Mouse (Mus musculus): ENCODE measurements around the gene Nxph1. TPM values are rescaled to one million over a fixed set of nuclear protein-coding genes. Genes with fewer than 3 reads are reported as not detected.

Gene Nxph1
- polyA plus RNA-seq, 1 experiment from 2014 or later: 0.09 TPM

DNA sequence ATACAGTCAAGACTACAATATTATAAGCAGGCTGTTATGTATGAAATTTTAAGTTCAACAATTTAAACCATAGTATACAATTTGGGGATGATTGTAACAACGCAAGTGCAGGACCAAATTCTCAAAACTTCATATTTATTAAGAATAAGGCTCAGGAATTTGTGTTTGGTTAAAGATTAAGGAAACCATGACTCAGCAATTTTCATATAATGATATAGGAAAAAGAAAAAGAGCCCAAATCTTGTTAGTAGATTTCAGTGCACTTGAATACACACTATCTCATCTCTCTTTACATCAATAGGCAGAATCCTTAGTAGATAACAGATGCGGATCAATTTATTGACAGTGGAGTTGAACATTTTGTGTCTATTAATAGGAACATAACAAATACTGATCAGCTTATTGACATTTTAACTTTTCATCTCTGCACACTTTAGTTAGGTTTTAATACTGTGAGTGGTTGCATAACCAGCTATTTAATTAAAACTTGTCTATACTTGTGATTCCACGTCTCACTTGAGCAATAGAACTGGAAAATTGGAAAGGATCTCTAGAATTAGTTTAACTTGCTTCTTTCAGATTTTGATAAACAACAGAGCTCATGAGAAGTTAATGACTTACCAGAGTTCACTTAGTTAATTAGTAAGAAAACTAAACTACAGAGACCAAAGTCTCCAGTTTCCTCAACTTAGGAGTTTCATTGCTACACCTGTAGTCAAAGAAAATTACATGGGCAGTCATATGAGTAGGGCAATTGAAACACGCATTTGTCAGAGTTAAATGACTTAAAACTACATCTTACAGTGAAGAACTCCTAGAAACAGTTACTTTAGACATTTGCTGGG lies 113.3 kb downstream of the Nxph1 start:
- no peaks in the 10 kb centered on the region for H3K9me3 ChIP-seq (replicated peaks)
- H3K4me1 ChIP-seq (replicated peaks): no peaks in the 10 kb centered on the region
- 77% methylated on average over 4 of the region's 4 CpGs for WGBS
- ATAC-seq (ENCODE audit: insufficient number of reproducible peaks, low FRiP score): no peak
- H3K27me3 ChIP-seq (replicated peaks): no peaks in the 10 kb centered on the region
- no peaks in the 10 kb centered on the region for H3K36me3 ChIP-seq
- no peak overlapping the region for H3K27ac ChIP-seq (ENCODE audit: poor library complexity, severe bottlenecking)
- no peak overlapping the region for H3K4me2 ChIP-seq
- H3K9ac ChIP-seq: no peak overlapping the region
- H3K4me3 ChIP-seq: no peak overlapping the region

DNA sequence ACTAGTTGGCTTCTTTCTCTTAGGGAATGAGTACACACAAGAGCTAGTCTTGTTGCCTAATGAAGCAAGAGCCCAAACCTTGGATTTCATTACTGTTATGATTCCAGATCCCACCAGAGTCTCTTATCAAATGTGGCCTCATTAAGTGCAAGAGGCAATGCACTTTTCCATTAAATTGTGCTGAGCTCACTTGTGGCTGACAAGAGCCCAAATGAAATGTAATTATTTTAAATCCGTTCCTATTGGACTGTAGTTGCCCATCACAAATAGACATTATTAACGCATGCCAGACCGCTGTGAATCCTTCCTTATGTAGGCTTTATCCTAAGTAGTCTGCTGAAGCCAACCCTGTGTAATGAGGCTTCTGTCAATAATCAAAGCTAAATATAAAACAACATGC lies 118.2 kb downstream of the Nxph1 start:
- Histone ChIP-seq H3K9me3 (replicated peaks) (no peaks in the 10 kb centered on the region), H3K4me2 (no peak overlapping the region), H3K4me1 (replicated peaks) (no peaks in the 10 kb centered on the region), H3K36me3 (no peaks in the 10 kb centered on the region), H3K27me3 (replicated peaks) (no peaks in the 10 kb centered on the region), H3K4me3 (no peak overlapping the region), H3K9ac (no peak overlapping the region), H3K27ac (ENCODE audit: poor library complexity, severe bottlenecking) (no peak overlapping the region)
- WGBS: 84% methylated on average over 3 of the region's 3 CpGs
- no peak for ATAC-seq (ENCODE audit: insufficient number of reproducible peaks, low FRiP score)

DNA sequence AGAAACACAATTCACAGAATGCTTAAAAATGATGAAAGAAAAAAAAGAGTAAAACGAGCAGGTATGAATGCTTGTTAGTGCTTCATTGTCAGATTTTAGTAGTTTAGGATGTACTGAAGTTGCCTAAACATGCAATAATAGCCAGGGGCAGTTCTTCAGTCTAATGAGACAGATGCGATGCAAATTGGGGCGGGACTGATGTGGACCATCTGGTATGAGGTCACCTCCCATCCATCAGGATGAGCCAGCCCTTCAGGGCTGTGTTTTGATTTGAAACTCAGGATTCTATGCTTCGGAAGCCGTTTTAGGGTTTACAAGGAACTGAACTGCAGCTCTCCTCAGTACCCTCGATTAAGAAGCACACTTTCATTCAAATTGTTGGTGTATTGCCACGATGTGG lies 121.7 kb downstream of the Nxph1 start:
- ATAC-seq (ENCODE audit: insufficient number of reproducible peaks, low FRiP score): no peak
- no peaks in the 10 kb centered on the region for H3K4me1 ChIP-seq (replicated peaks)
- 63% methylated on average over 7 of the region's 7 CpGs for WGBS
- no peak overlapping the region for H3K9ac ChIP-seq
- H3K4me2 ChIP-seq: no peak overlapping the region
- H3K27ac ChIP-seq (ENCODE audit: poor library complexity, severe bottlenecking): no peak overlapping the region
- H3K36me3 ChIP-seq: no peaks in the 10 kb centered on the region
- H3K27me3 ChIP-seq (replicated peaks): no peaks in the 10 kb centered on the region
- no peak overlapping the region for H3K4me3 ChIP-seq
- no peaks in the 10 kb centered on the region for H3K9me3 ChIP-seq (replicated peaks)

DNA sequence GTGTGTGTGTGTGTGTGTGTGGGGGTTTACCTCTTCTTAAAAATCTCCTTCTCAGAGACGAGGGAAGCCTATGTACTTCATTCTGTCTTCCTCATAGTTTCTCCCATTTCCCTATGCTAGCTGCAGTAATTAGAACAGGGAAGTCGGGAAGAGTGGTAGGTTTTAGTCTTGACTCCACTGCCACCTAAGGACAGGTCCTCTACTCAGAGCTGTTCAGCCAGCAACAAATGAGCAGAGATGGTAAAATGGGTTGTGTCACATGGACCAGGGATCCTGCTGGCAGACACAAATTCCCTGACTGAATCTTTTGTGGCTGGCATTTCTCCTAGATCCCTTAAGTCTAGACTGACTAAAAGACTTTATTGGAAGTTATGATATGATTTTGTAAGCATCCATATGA lies 128.2 kb downstream of the Nxph1 start:
- H3K36me3 ChIP-seq: no peaks in the 10 kb centered on the region
- ATAC-seq (ENCODE audit: insufficient number of reproducible peaks, low FRiP score): no peak
- 59% methylated on average over 2 of the region's 2 CpGs for WGBS

DNA sequence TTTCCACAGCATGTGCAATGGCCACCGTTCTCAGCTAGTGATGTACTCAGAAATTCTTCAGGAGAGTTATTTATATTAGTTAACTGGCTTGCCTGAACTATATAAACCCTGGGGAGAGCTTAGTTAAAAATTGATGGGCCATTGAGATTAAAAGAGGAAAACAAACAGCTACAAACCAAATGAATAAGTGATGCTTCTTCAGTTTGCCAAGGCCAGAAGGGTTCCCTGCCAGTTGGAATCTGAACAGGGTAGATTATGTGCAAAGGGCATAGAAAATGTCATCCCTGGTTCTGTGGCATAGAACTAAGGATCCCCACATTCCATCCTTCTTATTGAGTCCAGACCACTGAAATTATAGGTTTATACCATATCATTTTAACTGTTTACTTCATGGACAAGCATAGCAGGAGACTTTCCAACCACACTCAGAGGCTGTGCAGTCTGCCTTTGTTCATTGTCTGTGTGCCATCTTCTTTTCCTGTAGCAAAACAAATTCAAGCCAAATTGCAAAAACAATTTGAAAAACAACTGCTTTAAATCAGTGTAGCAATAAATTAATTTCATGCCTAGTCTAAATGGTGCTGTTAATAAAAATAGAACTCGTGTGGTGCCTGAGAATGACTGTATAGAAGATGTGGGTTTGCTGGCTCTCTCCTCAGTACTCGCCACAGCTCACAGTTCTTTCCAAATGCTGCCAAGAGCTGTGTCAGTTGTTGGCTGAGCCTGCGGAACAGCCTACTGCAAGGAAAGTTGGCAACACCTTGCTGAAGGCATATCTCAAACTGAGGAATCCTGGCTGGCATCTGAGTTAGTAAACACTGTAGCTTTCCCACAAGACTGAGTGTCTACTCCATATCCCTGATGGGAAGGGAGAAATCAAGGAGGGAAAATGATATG lies 129.8 kb downstream of the Nxph1 start:
- Histone ChIP-seq H3K4me2 (no peak overlapping the region), H3K9ac (no peak overlapping the region), H3K27me3 (replicated peaks) (no peaks in the 10 kb centered on the region), H3K9me3 (replicated peaks) (no peaks in the 10 kb centered on the region), H3K36me3 (no peaks in the 10 kb centered on the region), H3K4me1 (replicated peaks) (no peaks in the 10 kb centered on the region), H3K27ac (ENCODE audit: poor library complexity, severe bottlenecking) (no peak overlapping the region), H3K4me3 (no peak overlapping the region)
- 59% methylated on average over 4 of the region's 4 CpGs for WGBS
- no peak for ATAC-seq (ENCODE audit: insufficient number of reproducible peaks, low FRiP score)

More for the DNA sequence above, 128.2 kb downstream of the Nxph1 start:
- H3K27ac ChIP-seq (ENCODE audit: poor library complexity, severe bottlenecking): no peak overlapping the region
- H3K9ac ChIP-seq: no peak overlapping the region
- H3K4me1 ChIP-seq (replicated peaks): no peaks in the 10 kb centered on the region
- H3K4me3 ChIP-seq: no peak overlapping the region
- H3K27me3 ChIP-seq (replicated peaks): no peaks in the 10 kb centered on the region
- H3K9me3 ChIP-seq (replicated peaks): no peaks in the 10 kb centered on the region
- H3K4me2 ChIP-seq: no peak overlapping the region

DNA sequence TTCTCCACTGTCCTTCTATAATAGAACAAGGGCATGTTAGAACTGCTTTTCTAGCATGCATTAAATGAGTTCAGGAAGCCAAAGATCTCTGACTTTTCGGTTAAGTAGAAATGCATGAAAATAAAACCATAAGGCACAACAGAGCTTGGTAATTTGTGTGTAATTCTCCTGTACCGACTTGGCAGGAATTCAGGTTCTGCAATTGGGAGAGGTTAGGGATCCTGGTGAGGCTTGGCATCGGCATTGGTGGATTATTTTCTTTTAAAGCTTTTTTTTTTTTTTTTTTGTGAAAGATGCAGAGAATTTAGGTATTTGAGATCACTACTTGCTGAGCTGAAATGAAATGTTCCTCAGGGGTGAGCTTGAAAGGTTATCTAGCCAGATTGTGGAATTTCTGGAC lies 135.6 kb downstream of the Nxph1 start:
- Histone ChIP-seq H3K9ac (no peak overlapping the region), H3K4me1 (replicated peaks) (no peaks in the 10 kb centered on the region), H3K9me3 (replicated peaks) (no peaks in the 10 kb centered on the region), H3K4me2 (no peak overlapping the region), H3K36me3 (no peaks in the 10 kb centered on the region), H3K27ac (ENCODE audit: poor library complexity, severe bottlenecking) (no peak overlapping the region), H3K4me3 (no peak overlapping the region), H3K27me3 (replicated peaks) (no peaks in the 10 kb centered on the region)
- no peak for ATAC-seq (ENCODE audit: insufficient number of reproducible peaks, low FRiP score)
- 72% methylated on average over 3 of the region's 3 CpGs for WGBS

DNA sequence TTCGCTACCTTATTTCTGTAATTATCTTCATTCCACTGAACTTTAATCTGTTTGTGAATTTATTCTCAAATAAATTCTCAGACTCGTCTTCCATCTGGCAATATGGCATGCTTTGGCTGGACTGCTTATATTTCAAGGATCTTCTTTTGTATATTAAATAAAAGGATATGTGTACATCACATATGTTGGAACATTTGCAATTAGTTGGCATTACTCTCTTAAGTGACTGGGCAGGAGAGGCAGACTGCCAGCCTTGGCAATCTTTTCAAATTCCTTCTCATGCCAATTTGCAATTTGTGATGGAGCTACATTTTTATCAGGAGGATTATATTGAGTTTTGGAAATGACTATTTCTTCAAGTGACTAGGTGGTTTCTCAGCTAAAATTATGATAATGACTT lies 149.1 kb downstream of the Nxph1 start:
- Histone ChIP-seq H3K27ac (ENCODE audit: poor library complexity, severe bottlenecking) (no peak overlapping the region), H3K4me3 (no peak overlapping the region), H3K36me3 (no peaks in the 10 kb centered on the region), H3K4me2 (no peak overlapping the region), H3K4me1 (replicated peaks) (no peaks in the 10 kb centered on the region), H3K9me3 (replicated peaks) (no peaks in the 10 kb centered on the region; the same call in 1 of the 2 replicates), H3K9ac (no peak overlapping the region), H3K27me3 (replicated peaks) (no peaks in the 10 kb centered on the region)
- 67% methylated on average over 2 of the region's 2 CpGs for WGBS
- ATAC-seq (ENCODE audit: insufficient number of reproducible peaks, low FRiP score): no peak

DNA sequence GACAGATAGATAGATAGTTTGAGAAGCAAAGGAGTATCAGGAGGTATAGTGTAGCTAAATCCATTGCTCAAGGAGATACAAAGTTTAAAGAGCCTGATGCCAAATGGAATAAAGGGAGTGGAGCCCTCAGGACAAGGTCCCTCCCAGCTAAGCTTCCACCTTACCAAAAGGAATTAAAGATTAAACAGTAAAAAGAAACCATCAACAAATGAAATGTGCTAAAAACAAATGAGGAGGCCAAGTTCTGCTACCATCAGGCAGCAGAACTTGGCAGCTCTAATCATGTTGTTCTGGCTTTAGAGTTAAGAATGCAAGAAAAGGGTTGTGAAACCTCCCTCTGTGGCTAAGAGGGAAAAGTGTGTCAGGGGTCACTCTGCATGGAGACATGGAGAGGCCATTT lies 159.1 kb downstream of the Nxph1 start:
- no peak overlapping the region for H3K27ac ChIP-seq (ENCODE audit: poor library complexity, severe bottlenecking)
- no peaks in the 10 kb centered on the region for H3K27me3 ChIP-seq (replicated peaks)
- H3K4me1 ChIP-seq (replicated peaks): no peaks in the 10 kb centered on the region
- no peaks in the 10 kb centered on the region for H3K36me3 ChIP-seq
- no peak for ATAC-seq (ENCODE audit: insufficient number of reproducible peaks, low FRiP score)
- H3K9me3 ChIP-seq (replicated peaks): no peaks in the 10 kb centered on the region
- H3K4me2 ChIP-seq: no peak overlapping the region
- H3K4me3 ChIP-seq: no peak overlapping the region
- H3K9ac ChIP-seq: no peak overlapping the region

DNA sequence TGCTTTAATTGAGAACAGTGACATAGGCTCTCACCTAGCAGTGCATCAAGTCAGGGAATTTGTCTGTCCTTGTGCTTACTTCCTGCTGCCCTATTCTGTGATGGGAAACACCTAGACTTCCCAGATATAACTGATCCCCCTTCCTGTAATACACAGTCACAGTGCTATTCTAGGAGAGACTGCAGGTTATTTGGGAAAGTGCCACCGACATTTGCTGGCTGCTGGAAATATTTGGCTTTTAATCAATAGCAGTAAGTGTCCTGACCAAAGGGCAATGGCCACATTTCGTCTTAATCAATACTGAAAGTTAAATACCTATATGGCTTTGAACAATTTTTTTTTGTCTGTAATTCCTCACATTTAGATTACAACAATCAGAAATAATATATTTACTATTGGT lies 170.9 kb downstream of the Nxph1 start:
- Histone ChIP-seq H3K9me3 (replicated peaks) (no peaks in the 10 kb centered on the region), H3K27me3 (replicated peaks) (no peaks in the 10 kb centered on the region), H3K4me1 (replicated peaks) (no peaks in the 10 kb centered on the region), H3K4me3 (no peak overlapping the region), H3K27ac (ENCODE audit: poor library complexity, severe bottlenecking) (no peak overlapping the region), H3K4me2 (no peak overlapping the region), H3K36me3 (no peaks in the 10 kb centered on the region), H3K9ac (no peak overlapping the region)
- WGBS: 61% methylated on average over 2 of the region's 2 CpGs
- no peak for ATAC-seq (ENCODE audit: insufficient number of reproducible peaks, low FRiP score)

DNA sequence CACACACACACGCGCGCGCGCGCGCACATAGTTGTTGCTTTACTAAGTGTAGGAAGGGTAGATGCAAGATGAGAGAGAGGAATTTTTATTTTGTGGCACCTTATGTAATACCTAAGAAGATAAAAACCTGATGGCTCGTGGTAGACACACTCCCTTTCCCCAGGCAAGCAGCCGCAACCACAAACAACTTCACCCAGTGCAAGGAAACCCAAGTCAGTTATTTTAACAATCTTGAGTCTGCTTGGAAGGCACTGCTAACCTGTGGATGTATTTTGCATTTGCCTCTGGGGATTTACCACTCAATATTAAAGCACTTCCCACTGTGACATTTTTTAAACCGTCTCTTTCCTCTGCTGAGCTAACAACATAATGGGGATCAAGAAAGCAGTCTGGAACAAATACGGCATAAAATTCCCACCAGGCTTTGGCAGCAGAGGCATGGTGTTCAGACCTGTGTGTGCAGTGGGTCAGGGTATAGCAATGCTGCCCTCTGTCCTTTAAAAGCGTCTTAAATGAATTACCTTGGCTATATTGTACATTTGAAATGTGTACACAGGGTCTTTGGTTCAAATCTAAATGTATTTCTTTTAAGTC lies 176.2 kb downstream of the Nxph1 start:
- Histone ChIP-seq H3K27ac (ENCODE audit: poor library complexity, severe bottlenecking) (no peak overlapping the region), H3K9ac (no peak overlapping the region), H3K9me3 (replicated peaks) (no peaks in the 10 kb centered on the region), H3K4me3 (no peak overlapping the region), H3K27me3 (replicated peaks) (no peaks in the 10 kb centered on the region), H3K4me2 (no peak overlapping the region), H3K36me3 (no peaks in the 10 kb centered on the region), H3K4me1 (replicated peaks) (no peaks in the 10 kb centered on the region)
- WGBS: 86% methylated on average over 12 of the region's 12 CpGs
- ATAC-seq (ENCODE audit: insufficient number of reproducible peaks, low FRiP score): no peak

DNA sequence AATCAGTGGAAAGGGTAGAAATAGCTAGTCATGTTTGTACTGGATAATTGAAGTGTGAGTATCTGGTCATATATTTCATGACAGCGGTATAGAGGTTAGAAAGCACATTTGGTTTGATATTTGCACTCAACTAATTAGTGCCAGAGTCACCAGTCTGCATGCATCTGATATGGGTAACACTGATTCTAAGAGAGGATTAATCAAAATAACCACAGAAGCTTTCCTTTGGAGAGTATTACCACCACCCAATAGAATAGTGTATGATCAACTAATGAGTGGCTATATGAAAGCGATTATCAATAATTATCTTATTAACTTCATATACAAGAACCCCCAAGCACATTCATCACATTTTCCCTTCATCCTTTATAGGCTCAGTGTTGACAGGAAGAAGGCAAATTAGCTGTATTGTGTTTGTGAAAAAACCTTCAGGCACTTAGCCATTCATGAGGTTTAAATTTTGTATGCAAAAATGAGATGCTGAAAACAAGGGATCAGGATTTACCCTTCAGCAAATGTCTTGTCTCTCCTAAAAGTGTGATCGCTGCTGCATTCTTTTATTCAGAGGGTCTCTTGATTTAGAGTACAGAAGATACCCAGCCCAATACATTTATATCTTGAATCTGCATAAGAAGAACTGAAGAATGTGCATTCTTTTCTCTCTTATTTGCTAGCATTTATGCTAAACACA lies 185.5 kb downstream of the Nxph1 start:
- H3K4me3 ChIP-seq: no peak overlapping the region
- 65% methylated on average over 3 of the region's 3 CpGs for WGBS
- no peaks in the 10 kb centered on the region for H3K4me1 ChIP-seq (replicated peaks)
- H3K36me3 ChIP-seq: no peaks in the 10 kb centered on the region
- no peak for ATAC-seq (ENCODE audit: insufficient number of reproducible peaks, low FRiP score)
- no peaks in the 10 kb centered on the region for H3K27me3 ChIP-seq (replicated peaks)
- H3K4me2 ChIP-seq: no peak overlapping the region
- no peaks in the 10 kb centered on the region for H3K9me3 ChIP-seq (replicated peaks)
- no peak overlapping the region for H3K9ac ChIP-seq
- no peak overlapping the region for H3K27ac ChIP-seq (ENCODE audit: poor library complexity, severe bottlenecking)

Data from heart, embryonic 12.5 days (tissue).